In the genomic region with DNA sequence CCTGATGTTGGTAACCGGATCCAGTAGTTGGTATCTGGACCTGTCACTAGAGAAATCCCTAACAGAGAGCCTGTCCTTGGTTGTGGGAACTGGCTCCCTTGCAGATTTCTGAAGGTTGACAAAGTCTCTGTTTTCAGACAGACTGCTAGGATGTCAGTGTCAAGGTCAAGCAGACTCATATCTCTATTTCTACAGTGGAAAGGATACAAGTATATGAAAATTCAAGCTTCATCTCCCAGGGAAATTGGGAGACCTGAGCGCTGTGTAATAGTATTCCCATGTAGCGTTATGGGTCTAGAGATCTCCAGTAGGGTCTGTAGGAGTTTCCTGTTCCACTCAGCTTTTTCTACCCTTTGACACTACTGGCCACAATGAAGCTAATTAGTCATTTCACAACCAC, we compare ENCODE assay signal across 10 mouse cellular contexts.
"Had no signal": no experiment of that assay in that cellular context is flagged by ENCODE, and none has a peak within 500 bp of the region (broad histone marks: within the 10 kb centered on the region; RNA-seq: fewer than 3 reads in every experiment).

No protein-coding gene starts in this region.

- DNase-seq: liver, postnatal 0 days; lung, adult 2 months; lung, postnatal 14 days; lung, postnatal 36 days; right cerebral cortex, postnatal 25 days; right cerebral cortex, postnatal 4 days; spleen, adult 18-20 months; thymus, adult 2 months; thymus, postnatal 25 days; thymus, postnatal 4 days had no signal
